Mouse (Mus musculus) embryonic facial prominence, embryonic 14.5 days (tissue): ENCODE measurements around the gene 1700028J19Rik. TPM values are rescaled to one million over a fixed set of nuclear protein-coding genes. Genes with fewer than 3 reads are reported as not detected.
A peak's percentile ranks its signal among the peaks of the same experiment; 100 is the strongest.

Experiments used
- ATAC-seq: fragments of 200-750 bp; cut with Nextera tagmentation; 2 replicates; pipeline ENCODE4 v1.8.0; 2017; ENCODE audit warnings: low read depth, moderate number of reproducible peaks, moderate TSS enrichment
- DNase-seq: peaks from one replicate; pipeline ENCODE4 v3.0.0-alpha.2; 2015; ENCODE audit warnings: low spot score
- H3K27ac ChIP-seq: fragments of 300-500 bp; sonication (generic); replicated peaks from 2 replicates; pipeline ENCODE4 v1.5.1; 2014; ENCODE audit warnings: low read depth, mild to moderate bottlenecking, low read length, moderate library complexity
- H3K27me3 ChIP-seq: fragments of 300-500 bp; sonication (generic); replicated peaks from 2 replicates; pipeline ENCODE4 v1.6.1; 2014; ENCODE audit warnings: low read length; ENCODE audit not compliant: control insufficient read depth, insufficient read depth
- H3K36me3 ChIP-seq: fragments of 300-500 bp; sonication (generic); 2 replicates; pipeline ENCODE4 v1.6.1; 2014; ENCODE audit warnings: low read length, mixed read lengths; ENCODE audit not compliant: control insufficient read depth, insufficient read depth
- H3K4me1 ChIP-seq: fragments of 300-500 bp; sonication (generic); 2 replicates; pipeline ENCODE4 v1.6.1; 2014; ENCODE audit warnings: antibody characterized with exemption, low read length; ENCODE audit not compliant: control insufficient read depth, insufficient read depth
- H3K4me2 ChIP-seq: fragments of 300-500 bp; sonication (generic); 2 replicates; pipeline ENCODE4 v1.6.1; 2014; ENCODE audit warnings: low read depth, mild to moderate bottlenecking, low read length, moderate library complexity, mixed read lengths
- H3K4me3 ChIP-seq: fragments of 300-500 bp; sonication (generic); 2 replicates; pipeline ENCODE4 v1.5.1; 2014; ENCODE audit warnings: low read depth, mild to moderate bottlenecking, low read length
- H3K9ac ChIP-seq: fragments of 300-500 bp; sonication (generic); 2 replicates; pipeline ENCODE4 v1.6.1; 2014; ENCODE audit warnings: low read depth, mild to moderate bottlenecking, low read length, moderate library complexity, mixed read lengths
- H3K9me3 ChIP-seq: fragments of 300-500 bp; sonication (generic); 2 replicates; pipeline ENCODE4 v1.6.1; 2016; ENCODE audit warnings: low read length; ENCODE audit not compliant: control insufficient read depth
- WGBS: fragments of 180-500 bp; shearing (Covaris S2); extraction: QIAGEN DNeasy Blood & Tissue Kit; methylation state at CpG from one replicate; pipeline ENCODE4 v1.1.7; 2014; 5-methylcytosine and 5-hydroxymethylcytosine counted together
- polyA plus RNA-seq: library from polyadenylated mRNA; unstranded; fragments of >200 nt; fragmentation: Nextera tagmentation; extraction: Ambion mirVana; gene quantifications from 2 replicates; pipeline ENCODE4 v1.2.1, GENCODE M21; 2014

The 1700028J19Rik gene
- polyA plus RNA-seq, 1 experiment from 2014 or later, result 1.1 TPM

DNA sequence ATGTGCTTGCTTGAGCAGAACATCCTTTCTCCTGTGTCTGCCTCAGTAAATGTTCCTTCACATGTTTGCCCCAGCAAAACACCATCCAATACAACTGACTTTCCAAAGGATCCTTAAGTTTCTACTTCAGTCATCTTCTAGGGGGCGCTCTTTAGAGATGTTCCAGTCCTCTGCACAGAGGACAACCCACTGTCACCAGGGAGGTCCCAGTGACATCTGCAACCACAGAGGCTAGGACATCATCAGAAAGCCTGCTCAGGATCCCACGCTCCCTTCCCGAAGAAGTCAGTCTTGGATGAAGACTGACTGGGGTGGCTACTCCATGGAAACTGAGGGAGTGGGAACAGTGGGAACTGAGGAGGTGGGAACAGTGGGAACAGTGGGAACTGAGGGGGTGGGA, 29.1 kb upstream of the 1700028J19Rik start:
- H3K4me2 ChIP-seq, result no peak overlapping the region
- no peak overlapping the region for H3K9ac ChIP-seq
- H3K36me3 ChIP-seq, result no peaks in the 10 kb centered on the region
- ATAC-seq, result no peak
- DNase-seq, result no peak
- 65% methylated on average over 3 of the region's 3 CpGs for WGBS
- peaks cover 8% of the 10 kb centered on the region; the same call in 1 of the 2 replicates for H3K27me3 ChIP-seq
- no peak overlapping the region for H3K27ac ChIP-seq
- H3K4me1 ChIP-seq, result no peaks in the 10 kb centered on the region
- H3K4me3 ChIP-seq, result no peak overlapping the region
- no peaks in the 10 kb centered on the region for H3K9me3 ChIP-seq

DNA sequence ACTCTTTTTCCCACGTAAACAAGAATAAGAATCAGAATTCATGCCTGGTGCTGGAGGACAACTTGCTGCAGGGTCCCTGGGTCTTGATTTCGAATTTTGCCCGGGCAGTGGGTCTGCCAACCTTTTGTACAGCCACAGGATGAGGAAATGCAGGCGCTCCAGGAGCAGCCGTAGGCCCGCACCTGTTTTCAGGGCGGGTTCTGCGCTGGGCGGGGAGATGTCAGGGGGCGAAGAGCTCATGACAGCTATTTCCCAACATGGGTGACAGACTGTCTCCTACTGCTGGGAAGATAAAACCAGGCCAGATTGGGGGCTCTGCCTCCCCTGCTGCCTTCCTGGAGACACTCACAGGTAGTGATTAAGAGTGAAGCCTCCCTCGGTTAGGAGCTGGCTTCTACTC, 27.6 kb upstream of the 1700028J19Rik start:
- DNase-seq (no peak), ATAC-seq (no peak)
- 28% methylated on average over 8 of the region's 11 CpGs for WGBS
- Histone ChIP-seq H3K36me3 (no peaks in the 10 kb centered on the region), H3K4me2 (no peak overlapping the region), H3K27me3 (peaks cover 8% of the 10 kb centered on the region; the same call in 1 of the 2 replicates), H3K4me1 (no peaks in the 10 kb centered on the region), H3K9me3 (no peaks in the 10 kb centered on the region), H3K4me3 (no peak overlapping the region), H3K27ac (no peak overlapping the region), H3K9ac (no peak overlapping the region)

DNA sequence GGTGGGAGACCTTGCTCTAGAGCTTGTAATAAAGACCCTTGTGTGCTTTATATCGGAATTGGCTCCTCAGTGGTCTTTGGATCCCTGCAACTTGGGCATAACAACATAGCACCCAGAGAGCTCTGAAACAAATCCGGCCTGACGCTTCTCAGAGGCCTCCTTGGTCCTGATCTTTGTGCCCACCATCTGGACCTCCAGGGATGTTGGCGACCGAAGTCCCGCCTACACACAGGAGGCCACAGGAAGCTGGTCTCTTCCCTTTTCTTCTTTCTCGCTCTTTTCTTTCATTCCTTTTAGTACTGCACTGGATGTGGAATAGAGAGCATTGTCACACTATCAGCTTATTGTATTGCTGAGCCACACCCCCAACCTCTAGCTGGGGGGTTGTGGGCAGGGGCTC, 27.0 kb upstream of the 1700028J19Rik start:
- Histone ChIP-seq H3K4me2 (no peak overlapping the region), H3K4me1 (no peaks in the 10 kb centered on the region), H3K27me3 (peaks cover 8% of the 10 kb centered on the region; the same call in 1 of the 2 replicates), H3K9me3 (no peaks in the 10 kb centered on the region), H3K4me3 (no peak overlapping the region), H3K27ac (no peak overlapping the region), H3K9ac (no peak overlapping the region), H3K36me3 (no peaks in the 10 kb centered on the region)
- ATAC-seq (no peak), DNase-seq (no peak)
- 65% methylated on average over 7 of the region's 7 CpGs for WGBS

DNA sequence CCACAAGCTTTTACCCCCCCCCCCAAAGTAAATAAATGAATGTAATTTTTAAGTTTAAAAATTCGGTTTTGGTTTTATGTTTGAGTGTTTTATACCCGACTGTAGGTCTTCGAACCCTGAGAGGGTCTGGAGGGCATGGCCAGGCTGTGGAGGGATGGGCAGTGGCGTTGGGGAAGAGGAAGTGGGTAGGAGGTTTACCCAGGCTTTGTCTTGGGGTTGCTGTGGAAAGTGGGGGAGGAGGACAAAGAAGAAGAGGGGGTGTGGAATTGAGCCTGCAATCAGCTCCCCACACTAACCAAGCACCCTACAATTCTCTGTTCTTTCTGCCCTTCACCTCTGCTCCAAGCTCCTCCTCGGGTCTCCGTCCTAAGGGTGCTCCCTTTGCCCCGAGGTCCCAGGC, 26.1 kb upstream of the 1700028J19Rik start:
- ATAC-seq, result no peak
- WGBS, result 88% methylated on average over 7 of the region's 7 CpGs
- Histone ChIP-seq H3K4me3 (no peak overlapping the region), H3K4me2 (no peak overlapping the region), H3K36me3 (no peaks in the 10 kb centered on the region), H3K9ac (no peak overlapping the region), H3K4me1 (no peaks in the 10 kb centered on the region), H3K27me3 (peaks cover 8% of the 10 kb centered on the region; the same call in 1 of the 2 replicates), H3K9me3 (no peaks in the 10 kb centered on the region), H3K27ac (no peak overlapping the region)
- DNase-seq, result no peak

DNA sequence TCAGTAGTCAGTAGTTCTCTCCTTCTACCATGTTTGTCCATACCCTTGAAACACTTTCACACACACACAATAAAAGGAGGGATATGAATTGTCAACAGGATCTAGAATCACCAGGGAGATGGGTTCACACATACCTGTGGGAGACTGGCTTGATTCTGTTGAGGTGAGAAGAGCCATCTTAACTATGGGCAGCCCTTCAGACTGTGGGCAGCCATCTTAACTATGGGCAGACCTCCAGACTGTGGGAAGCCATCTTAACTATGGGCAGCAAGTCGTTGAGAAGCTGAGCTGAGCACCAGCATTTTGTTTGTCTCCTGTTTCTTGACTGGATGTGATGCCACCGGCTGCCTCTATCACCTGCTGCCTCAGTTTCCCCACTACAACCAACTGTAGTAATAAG, 24.8 kb upstream of the 1700028J19Rik start:
- Histone ChIP-seq H3K36me3 (no peaks in the 10 kb centered on the region), H3K4me3 (no peak overlapping the region), H3K9ac (no peak overlapping the region), H3K27me3 (peaks cover 8% of the 10 kb centered on the region; the same call in 1 of the 2 replicates), H3K9me3 (no peaks in the 10 kb centered on the region), H3K27ac (no peak overlapping the region), H3K4me2 (no peak overlapping the region), H3K4me1 (no peaks in the 10 kb centered on the region)
- ATAC-seq (no peak), DNase-seq (no peak)
- WGBS, result 64% methylated on average over 2 of the region's 2 CpGs

DNA sequence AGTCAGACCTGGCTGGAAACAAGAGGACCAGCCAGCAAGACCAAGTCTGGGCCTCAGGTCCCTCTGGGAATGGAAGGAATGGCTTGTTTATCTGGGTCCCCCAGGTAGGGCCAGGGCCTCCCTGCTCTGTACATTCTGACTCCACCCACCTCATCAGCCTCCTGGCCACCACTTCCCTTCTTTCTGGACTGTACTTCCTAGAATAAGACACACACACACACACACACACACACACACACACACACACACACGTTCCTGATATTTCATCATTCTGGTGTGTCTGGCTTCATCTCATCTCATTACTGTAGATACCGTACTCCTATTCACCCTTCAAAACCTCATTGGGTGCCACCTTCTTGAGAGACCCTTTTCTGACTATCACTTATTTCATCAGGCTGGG, 22.9 kb upstream of the 1700028J19Rik start:
- Histone ChIP-seq H3K9me3 (no peaks in the 10 kb centered on the region), H3K4me2 (no peak overlapping the region), H3K4me3 (no peak overlapping the region), H3K36me3 (no peaks in the 10 kb centered on the region), H3K4me1 (no peaks in the 10 kb centered on the region), H3K9ac (no peak overlapping the region), H3K27me3 (peaks cover 6% of the 10 kb centered on the region; the same call in 1 of the 2 replicates), H3K27ac (no peak overlapping the region)
- WGBS, result 84% methylated on average over 2 of the region's 2 CpGs
- no peak for DNase-seq
- no peak for ATAC-seq

DNA sequence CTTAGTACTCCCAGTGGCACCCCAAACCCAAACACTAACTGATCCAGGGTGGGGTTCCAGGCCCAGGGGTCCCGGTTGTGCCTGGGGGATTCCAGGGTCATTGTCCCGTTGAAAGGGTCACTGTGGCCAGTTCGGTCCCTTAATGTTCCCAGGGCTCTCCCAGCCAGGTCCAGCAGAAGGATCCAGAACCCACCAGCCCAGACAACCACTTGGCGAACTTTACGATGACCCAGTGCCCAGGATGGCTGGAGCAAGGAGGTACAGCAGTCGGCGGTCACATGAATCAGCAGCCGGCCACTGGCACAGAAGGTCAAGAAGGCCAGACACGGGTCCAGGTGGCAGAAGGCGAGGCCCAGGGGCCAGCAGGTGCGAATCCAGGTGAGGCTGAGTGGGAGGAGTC, 21.6 kb upstream of the 1700028J19Rik start:
- Histone ChIP-seq H3K9ac (no peak overlapping the region), H3K36me3 (no peaks in the 10 kb centered on the region), H3K4me1 (no peaks in the 10 kb centered on the region), H3K27ac (no peak overlapping the region), H3K4me2 (no peak overlapping the region), H3K27me3 (peaks cover 11% of the 10 kb centered on the region; the same call in 1 of the 2 replicates), H3K4me3 (no peak overlapping the region), H3K9me3 (no peaks in the 10 kb centered on the region)
- 80% methylated on average over 11 of the region's 11 CpGs for WGBS
- DNase-seq, result no peak
- ATAC-seq, result no peak

DNA sequence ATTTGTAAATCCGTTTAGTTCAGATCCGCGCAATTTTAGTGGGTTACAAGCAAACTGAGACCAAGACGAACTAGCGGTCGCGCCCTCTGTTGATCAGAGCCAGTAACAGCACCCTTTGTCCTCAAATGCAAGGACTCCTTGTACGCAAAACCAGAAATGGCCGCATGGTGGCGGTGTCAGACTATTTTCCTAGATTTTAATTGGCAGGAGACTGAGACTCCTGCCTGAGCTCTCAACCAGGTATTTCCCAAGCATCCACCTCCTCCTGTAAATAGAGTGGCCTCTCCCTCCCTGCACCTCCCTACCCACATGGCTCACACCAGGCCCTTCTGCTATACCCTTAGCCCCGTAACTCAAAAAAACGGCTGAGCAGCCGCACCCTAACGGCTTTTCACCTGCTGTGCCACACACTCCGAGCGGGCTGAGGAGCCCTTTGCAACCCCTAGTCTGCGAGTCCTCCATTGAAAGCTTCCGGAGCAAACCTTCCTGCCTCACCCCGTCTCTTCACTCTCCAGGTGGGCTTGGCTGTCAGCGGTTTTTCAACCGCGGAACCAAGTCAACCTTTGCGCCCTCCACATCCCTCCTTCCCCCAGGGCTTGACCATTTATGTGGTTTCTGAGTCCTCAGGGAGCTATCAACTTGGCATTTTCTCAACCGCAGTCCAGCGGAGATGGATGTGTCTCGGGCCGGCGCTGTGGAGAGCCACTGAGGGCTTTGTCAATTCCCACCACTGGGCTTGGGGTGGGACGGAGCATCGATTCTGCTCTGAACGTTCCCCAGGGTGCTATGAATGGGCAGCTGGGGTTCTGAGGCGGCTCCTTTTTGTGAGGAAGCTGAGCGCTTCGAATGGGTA, 16.5 kb upstream of the 1700028J19Rik start:
- Histone ChIP-seq H3K4me2 (peak overlapping the region; percentile 40), H3K9ac (no peak overlapping the region), H3K4me3 (no peak overlapping the region), H3K9me3 (no peaks in the 10 kb centered on the region), H3K27ac (no peak overlapping the region), H3K36me3 (no peaks in the 10 kb centered on the region), H3K27me3 (peaks cover 12% of the 10 kb centered on the region; the same call in 1 of the 2 replicates), H3K4me1 (no peaks in the 10 kb centered on the region)
- 2% methylated on average over 34 of the region's 34 CpGs for WGBS
- ATAC-seq, result peak; percentile 67
- peak; percentile 95 for DNase-seq

DNA sequence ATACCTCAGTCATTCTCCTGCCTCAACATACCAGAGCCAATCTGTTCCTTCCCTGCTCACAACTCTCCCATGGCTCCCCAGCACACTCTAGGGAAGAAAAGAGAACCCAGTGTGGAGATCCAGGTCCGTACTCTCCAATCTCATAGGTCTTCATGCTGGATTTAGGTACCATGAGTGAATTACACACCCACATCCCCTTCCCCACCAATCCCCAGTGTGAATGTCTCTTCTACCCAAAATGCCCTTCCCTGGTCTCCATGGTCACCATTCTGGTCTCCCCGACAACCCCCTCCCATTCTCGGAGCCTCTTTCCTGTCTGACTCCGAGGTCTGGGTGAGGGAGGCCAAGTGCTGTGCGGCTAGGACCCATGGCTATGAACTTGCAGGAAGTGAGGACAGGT, 14.7 kb upstream of the 1700028J19Rik start, which contains the start of gene Gm15517:
Gene Gm15517, plus strand, starts transcription at position 301 of the 400 bp plus-strand sequence.
- Histone ChIP-seq H3K9me3 (no peaks in the 10 kb centered on the region), H3K27ac (no peak within 1 kb of the TSS), H3K27me3 (peaks cover 12% of the 10 kb centered on the region; the same call in 1 of the 2 replicates), H3K4me2 (no peak within 1 kb of the TSS), H3K4me1 (no peaks in the 10 kb centered on the region), H3K9ac (no peak within 1 kb of the TSS), H3K4me3 (no peak within 1 kb of the TSS), H3K36me3 (no peaks in the 10 kb centered on the region)
- 0 out of 2 replicates have a peak, but pooled peaks have one; percentile 12 for ATAC-seq
- DNase-seq, result no peak
- WGBS, result 52% methylated on average over 5 of the region's 5 CpGs
